Mouse (Mus musculus) gastrocnemius, postnatal 36 days (tissue): ENCODE results near the gene Ethe1. TPM values are rescaled to one million over a fixed set of nuclear protein-coding genes. Genes with fewer than 3 reads are reported as not detected.

ENCODE experiments used
- DNase-seq, 2 experiments: peaks; one replicate each; pipeline ENCODE4 v3.0.0; 2022
- intact Hi-C: fragments of 180-260 bp; cut with DNase I; formaldehyde crosslinking; loops from one replicate; pipeline ENCODE4 v1.15.1; 2025
- long read RNA-seq, 2 experiments: library from polyadenylated mRNA; stranded (forward); transcript quantifications; one replicate each; pipeline ENCODE4 v2.0.0; 2021
- total RNA-seq, 2 experiments: library from RNA; stranded (reverse); gene quantifications; 2 replicates each; pipeline ENCODE4 v1.2.3; 2021

Gene Ethe1
- 10 to 100 TPM; 23.0 to 24.2 TPM for total RNA-seq
- long read RNA-seq, experiment 1, partial matches to known transcripts = 91 of 94 reads
- long read RNA-seq, experiment 1, other reads (novel, unspliced or antisense) = 3 of 94 reads
- long read RNA-seq, experiment 2, partial matches to known transcripts = 98 of 99 reads
- long read RNA-seq, experiment 2, other reads (novel, unspliced or antisense) = 1 of 99 reads

DNA sequence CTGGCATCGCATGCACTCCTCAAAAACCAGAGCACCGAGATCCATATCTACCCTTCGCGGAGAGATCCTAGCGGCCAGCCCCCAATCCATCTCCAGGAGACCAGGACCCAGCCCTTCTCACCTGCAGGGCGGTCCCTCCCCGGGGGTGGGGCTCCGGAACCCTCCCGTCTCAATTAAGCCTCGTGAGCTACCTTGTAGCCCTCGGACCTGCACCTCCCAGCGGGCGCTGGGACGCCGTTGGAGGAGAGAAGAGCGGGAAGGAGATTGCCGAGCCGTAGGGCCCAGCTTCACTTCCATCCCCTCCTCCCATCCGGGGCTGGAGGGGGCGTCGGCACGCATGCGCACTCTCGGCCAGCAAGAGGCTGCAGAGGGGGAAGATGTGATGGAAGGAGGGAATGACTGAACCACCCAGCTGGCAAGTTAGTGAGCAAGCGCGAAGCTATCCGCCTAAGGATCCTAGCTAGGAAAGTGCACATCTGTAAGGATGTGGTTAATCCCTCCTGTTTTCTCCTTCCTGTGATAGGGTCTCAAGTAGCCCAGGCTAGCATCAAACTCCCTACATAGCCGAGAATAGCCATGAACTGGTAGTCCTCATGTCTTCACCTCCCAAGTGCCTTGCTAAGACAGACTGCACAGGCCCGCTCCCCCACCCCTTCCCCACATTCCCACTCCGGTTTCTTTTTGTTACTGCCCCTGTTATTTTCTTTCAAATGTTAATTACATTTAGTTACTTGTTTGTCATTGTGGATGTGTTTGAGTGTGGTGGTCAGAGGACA is at the start of gene Ethe1, which contains the start of gene Zfp575:
Ethe1 (plus strand) TSS at position 214 of the 776 bp plus-strand sequence.
Zfp575 (minus strand) TSS at position 312 of the 776 bp plus-strand sequence.
- intact Hi-C loops = no loop called here
- DNase-seq = peak; percentile 40 to 41

DNA sequence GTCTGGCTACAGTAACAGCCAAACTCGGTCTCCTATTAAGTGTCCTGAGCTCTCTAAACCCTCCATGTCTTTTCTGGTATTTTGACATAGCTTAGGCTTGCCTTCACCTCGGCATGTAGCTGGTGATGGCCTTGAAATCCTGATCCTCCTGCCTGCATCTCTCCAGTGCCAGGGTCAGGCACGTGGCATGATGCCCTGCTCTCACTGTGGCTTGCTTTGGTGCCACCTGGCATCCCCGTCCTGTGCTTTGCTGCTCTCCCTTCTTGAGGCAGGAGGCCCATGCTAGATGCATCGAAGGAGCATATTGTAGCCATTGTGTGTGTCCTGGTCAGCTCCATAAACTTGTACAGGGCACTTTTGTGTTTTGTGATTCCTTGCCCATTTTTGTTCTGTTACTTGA is 49.8 kb upstream of the Ethe1 start:
- intact Hi-C loops = no loop called here

DNA sequence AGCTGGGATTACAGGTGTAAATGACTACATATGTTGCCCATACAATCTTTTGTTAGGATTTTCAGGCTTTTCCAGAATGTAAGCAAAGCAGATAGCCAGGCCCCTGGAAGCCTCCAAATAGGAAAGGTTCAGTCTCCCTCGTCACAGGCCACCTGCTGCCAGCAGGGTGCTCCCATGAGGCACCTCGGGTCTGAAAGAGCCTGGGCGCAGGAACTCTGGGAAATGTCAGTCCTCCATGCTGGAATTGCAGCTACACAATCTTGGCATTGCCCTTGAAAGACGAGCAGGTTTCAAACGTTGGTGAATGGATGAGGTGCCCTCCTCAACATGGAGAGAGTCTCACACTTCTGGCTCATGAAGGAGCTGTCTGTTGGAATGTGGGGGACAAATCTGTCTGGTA is 49.2 kb upstream of the Ethe1 start:
- intact Hi-C loops = no loop called here
- no peak for DNase-seq

More for the DNA sequence above, 49.8 kb upstream of the Ethe1 start:
- DNase-seq = peak in 1 of 2 experiments; percentile 16

DNA sequence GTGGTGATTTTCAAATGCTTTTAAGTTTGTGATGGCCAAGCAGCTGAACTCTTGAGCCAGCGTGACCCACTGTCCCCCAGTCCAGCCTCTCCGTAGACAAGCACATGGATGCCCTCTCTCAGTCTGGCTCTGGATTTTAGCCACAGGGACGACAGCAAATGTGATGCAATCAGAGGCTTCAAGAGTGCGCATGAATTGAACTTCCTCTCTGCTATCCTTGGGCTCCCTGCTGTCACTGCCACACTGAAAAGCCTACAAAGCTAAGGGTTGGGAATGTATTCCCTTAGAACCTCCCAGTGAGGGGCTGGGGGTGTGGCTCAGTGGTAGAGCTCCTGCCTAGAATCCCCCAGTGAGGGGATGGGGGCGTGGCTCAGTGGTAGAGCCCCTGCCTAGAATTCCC is 48.6 kb upstream of the Ethe1 start:
- no peak for DNase-seq
- intact Hi-C loops = no loop called here

DNA sequence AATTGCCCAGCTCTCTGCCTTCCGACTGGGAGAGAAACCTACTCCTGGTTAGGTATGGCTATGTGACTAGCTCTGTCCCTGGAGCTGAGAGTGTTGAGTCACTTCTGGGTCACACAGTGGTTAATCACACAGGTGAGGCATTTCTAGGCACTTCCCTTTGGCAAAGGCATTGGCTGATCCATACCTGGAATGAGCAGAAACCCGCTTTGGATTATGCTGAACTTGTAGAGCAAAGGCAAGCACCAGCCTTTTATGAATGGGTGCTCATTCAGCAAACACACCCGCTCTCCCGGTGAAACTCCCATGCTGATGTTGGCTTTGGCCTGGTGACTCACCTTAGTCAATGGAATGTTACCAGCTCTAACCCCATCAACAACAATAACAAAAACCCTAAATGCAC is 47.7 kb upstream of the Ethe1 start:
- intact Hi-C loops = no loop called here

DNA sequence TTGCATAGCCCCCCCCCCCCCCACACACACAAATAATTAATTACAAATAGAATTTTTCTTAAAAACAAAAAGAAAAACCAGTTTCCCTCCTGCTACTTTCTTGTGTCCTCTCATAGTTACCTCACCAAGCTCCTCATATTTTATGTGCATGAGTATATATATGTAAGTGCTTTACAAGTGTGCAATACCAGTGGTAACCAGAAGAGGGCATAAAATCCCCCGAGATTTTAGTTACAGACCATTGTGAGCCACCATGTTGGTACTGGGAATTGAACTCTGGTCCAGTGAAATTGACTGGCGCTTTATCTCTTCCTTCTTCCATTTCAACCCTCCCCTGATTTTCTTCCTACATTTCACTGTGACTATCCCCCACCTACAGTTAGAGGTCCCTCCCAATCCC is 42.8 kb upstream of the Ethe1 start:
- DNase-seq = no peak
- intact Hi-C loops = loop anchor here (2.0 kb wide), 1 partner anchor 14 kb away; the partner anchor contains the start of gene Irgq

More for the DNA sequence above, 47.7 kb upstream of the Ethe1 start:
- DNase-seq = no peak

DNA sequence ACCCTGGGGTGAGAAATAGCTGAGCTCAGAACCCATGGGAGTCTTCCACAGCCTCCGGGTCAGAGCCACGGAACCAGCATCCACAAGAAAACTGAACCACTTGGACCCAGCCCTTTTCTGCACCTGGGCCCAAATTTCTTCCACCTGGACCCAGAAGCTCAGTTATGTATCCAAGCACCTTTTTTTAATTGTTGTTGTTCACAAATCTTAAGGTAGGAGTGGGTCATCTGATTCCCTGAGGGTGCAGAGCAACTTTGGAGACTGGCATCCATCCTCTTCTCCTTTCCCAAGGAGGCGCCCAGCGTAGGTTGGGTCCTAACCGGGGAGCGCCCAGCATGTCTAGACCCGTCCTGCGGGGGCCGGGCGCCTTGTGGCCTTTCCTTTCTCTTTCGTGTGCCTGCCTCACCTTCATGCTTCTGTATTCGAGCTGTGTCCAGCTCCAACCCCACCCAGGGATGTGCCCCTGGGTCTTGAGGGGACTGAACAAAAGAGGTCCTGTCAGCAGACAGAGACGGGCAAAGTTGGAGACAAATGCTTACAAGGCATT is 41.2 kb upstream of the Ethe1 start, which contains the start of the genes Pinlyp and Xrcc1:
Pinlyp (minus strand) TSS at position 51 of the 547 bp plus-strand sequence.
Xrcc1 (plus strand) TSS at position 222 of the 547 bp plus-strand sequence.
- intact Hi-C loops = no loop called here
- DNase-seq = no peak

DNA sequence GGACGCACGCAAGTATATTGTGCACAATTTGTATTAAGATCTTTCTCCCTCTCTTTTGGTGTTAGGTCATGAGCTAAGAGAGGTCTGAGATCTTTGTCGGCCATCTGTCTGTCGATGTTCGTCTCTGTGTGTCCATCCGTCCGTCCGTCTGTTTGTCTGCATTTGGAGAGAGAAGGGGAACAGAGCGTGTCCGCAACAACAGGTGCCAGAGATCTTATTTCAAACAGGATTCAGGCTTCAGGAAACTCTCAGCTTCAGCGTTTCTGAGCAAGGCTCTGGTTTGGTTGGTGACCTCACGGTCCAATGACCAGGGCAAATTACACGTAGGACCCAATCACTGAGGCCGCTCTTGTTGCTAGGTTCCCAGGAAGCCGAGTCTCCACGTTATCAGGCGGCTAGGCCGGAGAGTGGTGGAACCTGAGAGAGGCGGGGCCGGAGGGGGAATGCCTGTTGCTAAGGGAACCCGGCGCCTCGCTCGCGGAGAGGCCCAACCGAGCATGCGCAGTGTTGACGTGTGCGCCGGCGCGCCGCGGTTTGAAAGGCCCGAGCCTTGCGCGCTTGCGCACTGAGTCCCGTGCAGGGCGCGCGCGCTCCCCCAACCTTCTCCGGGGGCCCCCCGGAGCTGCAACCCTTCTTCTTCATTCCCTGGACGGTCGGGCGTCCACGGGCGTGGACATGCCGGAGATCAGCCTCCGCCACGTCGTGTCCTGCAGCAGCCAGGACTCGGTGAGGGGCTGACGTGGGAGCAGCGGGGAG is 40.5 kb upstream of the Ethe1 start:
- DNase-seq = peak; percentile 98 to 99
- intact Hi-C loops = no loop called here

DNA sequence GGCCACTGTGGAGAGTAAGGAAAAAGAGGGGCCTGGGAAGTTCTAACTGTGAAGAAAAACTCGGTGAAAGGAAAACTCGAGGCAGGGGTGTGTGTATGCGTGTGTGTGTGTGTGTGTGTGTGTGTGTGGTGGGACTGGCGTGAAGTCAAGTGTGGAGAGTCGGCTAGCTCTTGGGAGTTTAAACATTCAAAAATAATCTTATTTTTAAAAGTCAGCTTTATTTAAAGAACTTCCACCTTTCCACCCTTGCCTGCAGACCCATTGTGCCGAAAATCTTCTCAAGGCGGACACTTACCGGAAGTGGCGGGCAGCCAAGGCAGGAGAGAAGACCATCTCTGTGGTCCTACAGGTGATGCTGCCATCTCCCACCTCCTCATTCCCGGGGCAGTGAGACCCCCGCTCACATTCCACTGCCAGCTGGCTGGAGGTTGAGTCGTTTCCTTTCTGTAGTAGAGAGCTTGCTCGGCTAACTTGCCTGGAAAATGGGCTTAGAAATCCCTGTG is 39.8 kb upstream of the Ethe1 start:
- intact Hi-C loops = no loop called here

DNA sequence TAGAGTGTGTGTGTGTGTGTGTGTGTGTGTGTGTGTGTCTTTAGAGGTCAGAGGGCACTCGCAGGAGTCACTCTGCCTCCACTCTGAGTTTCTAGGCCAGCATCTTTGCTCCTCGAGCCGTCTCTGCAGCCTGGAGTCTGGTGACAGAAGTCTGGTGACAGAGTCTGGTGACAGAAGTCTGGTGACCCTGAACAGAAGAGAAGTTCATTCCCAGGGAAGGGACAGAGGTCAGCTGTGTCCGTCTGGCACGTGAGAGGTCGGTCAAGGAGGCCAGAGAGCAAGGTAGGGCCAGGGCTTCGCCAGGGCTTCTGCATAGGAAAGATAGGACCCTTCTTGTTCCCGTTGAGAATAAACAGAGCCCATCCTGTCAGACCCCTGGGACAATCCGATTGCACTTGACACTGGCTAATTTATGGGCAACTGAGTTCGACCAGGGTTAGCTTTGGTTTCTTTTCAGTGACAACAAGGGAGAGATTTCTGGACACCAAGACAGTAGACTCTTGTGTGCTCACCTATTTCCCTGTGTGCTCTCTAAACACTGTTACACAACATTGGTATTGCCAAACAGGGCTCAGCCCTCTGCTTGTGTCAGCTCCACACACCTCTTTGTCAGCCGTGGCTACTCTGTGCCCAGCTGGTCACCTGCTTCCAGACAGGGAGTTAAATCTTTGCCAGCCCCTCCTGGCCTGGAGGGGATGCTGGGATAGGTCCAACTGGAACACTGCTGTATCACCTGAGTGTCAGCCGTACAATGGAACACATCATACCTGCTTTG is 35.2 kb upstream of the Ethe1 start:
- DNase-seq = no peak
- intact Hi-C loops = no loop called here

More for the DNA sequence above, 39.8 kb upstream of the Ethe1 start:
- DNase-seq = no peak

DNA sequence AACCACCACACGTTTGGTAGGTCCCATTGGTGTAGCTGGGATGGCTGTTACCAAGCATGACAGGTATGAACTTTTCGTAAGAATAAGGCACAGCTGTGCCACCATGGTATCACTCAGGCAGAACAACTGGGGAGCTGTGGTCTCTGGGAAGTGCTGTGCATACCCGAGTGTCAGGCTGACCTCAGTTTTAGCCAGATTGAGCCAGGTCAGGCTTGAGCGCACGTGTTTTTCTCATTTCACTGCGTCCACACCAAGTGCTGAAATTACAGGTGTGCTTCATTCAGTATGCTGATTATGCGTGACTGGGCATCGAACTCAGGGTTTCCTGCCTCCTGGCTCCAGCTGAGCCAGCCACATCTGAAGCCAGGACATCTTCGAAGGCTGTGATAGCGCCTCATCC is 31.6 kb upstream of the Ethe1 start:
- no peak for DNase-seq
- intact Hi-C loops = no loop called here

DNA sequence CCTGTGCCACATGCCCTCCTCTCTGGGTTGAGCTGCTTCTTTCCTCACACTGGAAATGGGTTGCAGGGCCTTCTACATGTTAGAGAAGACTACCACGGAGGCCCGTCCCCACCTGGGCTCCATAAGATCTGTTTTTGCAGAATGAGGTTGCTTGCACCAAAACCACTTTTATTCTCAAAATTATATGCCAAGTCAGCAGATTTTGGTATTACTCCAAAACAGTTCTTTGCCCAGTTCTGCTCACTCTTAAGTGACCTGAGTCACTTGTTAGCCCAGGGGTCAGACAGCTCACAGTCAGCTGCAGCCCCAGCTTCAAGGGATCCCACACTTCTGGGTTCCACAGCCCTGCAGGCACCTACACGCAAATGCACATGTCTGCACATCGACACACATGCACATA is 25.9 kb upstream of the Ethe1 start:
- DNase-seq = no peak
- intact Hi-C loops = no loop called here

DNA sequence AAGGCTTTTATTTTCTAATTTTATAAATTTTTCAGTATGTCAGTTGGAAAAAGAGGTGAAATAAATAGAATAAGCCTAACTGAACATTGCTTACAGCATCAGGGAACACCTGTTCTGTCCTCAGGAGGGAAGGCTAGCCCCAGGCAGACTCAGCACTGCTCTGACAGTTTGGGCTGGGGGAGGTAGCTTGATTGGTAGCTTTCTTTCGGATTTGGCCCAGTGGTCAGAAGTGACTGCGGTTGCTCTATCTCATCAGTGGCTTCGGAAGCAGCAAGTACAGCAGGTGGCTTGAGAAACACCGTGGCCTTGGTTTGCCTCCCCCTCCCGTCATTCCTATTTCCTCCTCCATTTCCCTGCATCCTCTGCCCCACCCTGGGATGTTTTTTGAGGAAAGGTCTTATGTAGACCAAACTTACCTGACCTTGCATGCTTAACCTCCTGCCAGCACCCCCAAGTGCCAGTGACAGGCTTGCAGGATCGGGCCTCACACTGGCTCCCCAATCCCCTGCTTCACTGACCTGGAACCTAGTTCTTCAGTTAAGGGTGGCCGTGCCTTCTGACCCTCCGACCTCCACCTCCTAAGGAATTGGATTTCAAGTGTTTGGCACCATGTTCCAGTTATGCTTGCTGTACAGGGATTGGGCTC is 24.0 kb upstream of the Ethe1 start:
- intact Hi-C loops = no loop called here

DNA sequence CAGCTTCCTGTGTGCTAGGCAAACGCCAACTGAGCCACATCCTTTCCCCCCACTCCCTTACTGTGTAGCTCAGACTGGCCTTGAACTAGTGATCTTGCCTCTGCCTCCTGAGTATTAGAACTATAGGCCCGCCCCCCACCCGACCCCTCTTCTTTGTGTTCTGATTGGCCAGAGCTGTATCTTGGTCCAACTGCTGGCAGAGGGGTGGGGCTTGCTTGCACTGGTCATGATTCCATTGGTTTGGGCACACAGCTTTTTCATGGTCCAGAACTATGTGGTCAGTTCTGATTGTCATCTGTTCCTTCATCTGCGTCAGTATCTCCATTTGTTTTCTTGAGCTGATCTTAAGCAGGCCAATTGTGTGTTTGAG is 23.5 kb upstream of the Ethe1 start:
- DNase-seq = no peak
- intact Hi-C loops = loop anchor here (2.0 kb wide), 1 partner anchor 89 kb away; no protein-coding TSS in a partner anchor

More for the DNA sequence above, 24.0 kb upstream of the Ethe1 start:
- no peak for DNase-seq

DNA sequence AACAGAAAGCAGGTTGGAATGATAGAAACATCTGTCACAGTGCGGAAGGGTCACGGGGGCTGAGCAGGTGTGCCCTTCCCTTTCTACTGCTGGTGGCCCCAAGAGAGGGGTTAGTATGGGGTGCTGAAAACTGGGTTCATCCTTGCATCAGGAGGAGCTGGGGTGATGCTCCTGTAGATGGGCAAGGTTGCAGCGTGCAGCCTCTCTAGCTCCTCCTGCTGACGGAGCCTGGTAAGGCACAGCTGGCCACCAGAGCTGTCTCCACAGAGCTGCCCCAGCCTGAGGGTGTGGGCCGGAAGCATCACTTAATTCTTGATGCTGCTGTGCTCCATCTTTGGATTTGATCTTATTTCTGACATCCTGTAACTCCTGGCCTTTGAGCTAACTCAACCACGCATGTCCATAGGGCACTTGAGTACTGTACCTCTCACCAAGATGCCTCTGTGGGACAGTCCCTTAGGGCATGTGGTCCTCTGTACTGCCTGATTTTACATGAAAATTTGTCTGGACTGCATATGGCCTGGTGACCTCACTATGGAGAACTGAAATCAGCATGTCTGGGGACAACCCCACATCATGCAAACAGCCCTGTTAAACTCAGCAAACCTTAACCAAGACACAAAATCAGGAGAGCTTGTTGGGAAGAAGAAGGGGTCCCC is 22.6 kb upstream of the Ethe1 start:
- intact Hi-C loops = loop anchor here (2.0 kb wide), 1 partner anchor 90 kb away; no protein-coding TSS in a partner anchor
- DNase-seq = peak; percentile 50 to 69

DNA sequence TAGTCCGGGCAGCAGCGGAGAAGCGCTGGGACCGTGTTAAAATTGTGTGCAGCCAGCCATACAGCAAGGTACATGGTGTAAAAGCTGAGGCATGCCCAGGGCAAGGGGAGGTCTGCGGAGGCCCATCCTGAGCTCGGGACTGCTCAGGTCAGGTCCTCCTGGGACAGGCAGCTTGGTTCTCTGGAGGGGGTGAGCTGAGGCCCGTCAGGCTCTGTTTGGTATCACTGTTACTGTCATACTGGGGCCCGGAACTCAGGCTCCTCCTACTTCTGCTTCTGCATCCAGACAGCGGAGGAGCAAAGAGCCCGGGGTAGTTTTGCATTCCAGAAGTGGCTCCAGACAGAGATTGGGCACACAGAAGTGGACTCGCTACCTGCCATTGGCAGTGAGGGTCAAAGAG is 21.7 kb upstream of the Ethe1 start:
- intact Hi-C loops = loop anchor here (2.0 kb wide), 1 partner anchor 91 kb away; no protein-coding TSS in a partner anchor
- DNase-seq = no peak

DNA sequence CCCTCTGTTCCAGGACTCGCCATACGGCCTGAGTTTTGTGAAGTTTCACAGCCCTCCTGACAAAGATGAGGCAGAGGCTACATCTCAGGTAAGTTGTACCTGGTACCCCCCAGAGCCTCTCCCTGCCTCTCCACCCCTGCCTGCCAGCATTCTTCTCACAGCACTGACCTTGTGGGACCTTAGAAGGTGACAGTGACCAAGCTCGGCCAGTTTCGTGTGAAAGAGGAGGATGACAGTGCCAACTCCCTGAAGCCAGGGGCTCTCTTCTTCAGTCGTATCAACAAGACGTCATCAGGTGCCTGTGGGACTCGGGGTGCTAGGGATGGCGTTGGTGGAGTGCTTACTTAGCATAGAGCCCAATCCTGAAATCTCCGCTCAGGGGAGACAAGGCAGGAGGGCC is 21.1 kb upstream of the Ethe1 start:
- DNase-seq = no peak
- intact Hi-C loops = no loop called here

DNA sequence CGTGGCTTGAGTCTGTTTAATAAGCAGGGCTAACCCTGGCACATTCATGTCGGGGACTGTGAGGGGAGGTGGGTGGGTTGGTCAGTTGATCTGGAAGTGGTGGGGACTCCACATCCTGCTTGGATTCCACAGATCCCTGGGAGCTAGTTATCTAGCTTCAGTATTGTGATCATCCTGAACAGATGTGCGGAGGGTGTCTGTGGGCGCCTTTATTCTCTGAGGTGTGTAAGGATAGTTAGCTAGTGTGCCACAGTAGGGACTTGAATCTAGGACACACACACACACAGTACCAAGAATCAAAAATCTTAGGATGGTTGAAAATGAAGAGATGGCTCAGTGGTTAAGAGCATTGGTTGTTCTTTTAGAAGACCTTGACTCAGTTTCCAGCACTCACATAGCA is 18.8 kb upstream of the Ethe1 start:
- intact Hi-C loops = no loop called here
- no peak for DNase-seq

DNA sequence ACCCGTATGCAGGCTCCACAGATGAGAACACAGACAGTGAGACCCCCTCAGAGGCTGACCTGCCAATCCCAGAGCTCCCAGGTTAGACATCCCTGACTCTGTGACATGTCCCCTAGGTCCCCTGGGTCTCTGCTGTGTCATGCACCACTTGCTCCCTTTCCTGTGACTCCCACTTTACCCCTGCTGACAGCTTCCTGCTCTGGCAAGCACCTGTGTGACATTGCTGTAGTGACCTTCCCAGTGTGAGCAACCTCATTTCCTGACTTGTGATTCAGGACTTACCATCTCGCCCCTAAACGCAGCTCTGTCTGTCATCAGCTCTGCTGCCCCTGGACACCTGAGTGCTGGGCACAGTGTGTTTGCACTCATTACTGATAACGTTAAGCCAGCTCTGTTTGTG is 16.3 kb upstream of the Ethe1 start:
- DNase-seq = no peak
- intact Hi-C loops = no loop called here
